Mouse (Mus musculus): ENCODE results near the gene Rptor. TPM values are rescaled to one million over a fixed set of nuclear protein-coding genes. Genes with fewer than 3 reads are reported as not detected.

The Rptor gene
- total RNA-seq, 1 experiment from 2014 or later, result 21.4 TPM

DNA sequence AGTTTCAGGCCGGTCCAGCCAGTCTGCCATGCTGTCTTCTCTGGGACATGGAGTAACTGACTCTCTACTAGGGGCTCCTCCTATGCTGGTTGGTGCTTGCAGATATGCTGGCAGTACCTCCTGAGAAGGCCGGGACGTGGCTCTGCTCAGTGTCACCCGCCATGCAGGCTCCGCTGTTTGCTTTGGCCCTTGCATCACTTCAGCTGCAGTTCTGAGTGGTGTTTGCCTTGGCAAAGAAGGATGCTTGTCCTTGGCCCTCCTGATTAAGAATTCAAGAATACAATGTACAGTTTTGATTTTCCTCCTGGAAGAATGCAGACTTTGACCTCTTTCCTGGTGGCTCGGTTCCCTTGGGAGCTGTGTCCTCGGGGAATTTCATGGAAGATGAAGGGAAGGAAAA is 342.6 kb downstream of the Rptor start:
- ATAC-seq (ENCODE audit: extremely low read depth, insufficient number of reproducible peaks, low FRiP score, poor library complexity, severe bottlenecking), result no peak

DNA sequence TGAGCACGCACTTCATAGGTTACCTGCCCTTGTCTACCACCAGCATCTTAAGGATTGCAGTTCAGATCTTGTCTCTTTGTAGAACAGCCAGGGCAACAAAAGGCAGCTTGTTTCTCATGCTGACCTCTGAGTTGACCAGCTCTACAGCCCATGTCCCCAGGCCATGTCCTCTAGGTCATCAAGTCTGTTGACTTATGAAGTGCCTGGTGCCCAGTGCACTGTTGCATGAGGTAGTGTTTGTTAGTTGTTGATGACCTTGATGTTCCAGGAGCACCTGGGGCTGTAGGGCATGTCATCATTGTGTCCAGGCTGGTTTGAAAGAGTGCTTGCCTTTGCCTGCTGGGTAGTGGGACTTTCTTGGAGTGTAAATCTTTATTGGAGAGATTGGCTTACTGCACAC is 344.7 kb downstream of the Rptor start:
- no peak for ATAC-seq (ENCODE audit: extremely low read depth, insufficient number of reproducible peaks, low FRiP score, poor library complexity, severe bottlenecking)

DNA sequence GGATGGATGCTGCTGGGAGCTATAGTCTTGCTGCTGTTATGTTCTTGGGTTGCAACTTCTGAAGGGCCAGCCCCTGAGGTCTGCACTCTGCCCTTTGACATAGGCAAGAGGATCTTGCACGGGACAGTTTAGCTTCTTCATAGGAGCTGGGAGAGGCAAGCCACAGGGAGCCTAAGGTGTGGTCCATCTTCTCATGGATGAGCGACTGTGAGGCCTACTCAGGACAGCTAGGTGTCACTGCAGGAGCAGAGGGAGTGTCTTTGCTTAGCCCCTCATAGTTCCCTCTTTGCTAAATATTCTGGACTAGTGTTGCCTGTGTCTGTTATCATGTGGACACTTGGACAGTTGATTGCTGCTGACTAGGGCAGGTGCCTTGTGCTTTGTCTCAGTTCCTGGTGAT is 345.2 kb downstream of the Rptor start:
- no peak for ATAC-seq (ENCODE audit: extremely low read depth, insufficient number of reproducible peaks, low FRiP score, poor library complexity, severe bottlenecking)

DNA sequence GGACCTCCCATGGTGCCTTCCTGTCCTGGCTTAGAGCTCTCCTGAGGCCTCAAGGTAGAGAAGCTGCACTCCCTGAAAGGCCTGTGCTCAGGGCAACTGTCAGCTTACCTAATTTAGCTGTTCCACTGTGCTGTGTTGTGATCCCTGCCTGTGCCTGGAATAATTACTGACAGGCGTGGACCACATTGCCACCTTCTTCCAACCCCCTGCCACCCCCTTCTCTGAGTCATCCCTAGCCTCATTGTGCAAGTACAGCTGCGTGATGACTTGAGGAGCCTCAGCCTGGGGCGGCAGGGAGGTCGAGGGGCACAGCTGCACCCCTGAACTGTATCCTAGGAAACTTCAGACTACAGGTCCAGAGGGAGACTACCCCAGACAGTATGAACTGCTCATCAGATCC is 345.6 kb downstream of the Rptor start:
- no peak for ATAC-seq (ENCODE audit: extremely low read depth, insufficient number of reproducible peaks, low FRiP score, poor library complexity, severe bottlenecking)

DNA sequence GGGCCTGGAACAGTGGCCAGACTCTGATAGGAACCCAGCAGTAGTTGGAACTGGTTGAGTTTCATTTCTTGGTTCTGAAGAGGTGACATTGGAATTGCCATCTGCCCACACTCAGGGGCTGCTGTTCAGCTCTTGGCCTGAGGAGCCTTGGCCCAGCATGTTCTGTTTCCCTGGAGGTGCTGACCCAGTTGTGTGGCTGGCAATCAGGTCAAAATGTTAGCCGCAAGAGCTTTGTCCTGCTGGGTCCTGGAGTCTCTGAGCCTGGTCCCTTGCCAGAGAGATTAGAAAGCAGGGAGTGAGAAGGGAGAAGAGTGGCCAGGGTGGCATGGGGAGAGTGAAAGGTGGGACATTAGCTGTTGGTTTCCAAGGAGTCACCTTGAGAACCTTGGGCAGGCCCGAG is 346.1 kb downstream of the Rptor start:
- ATAC-seq (ENCODE audit: extremely low read depth, insufficient number of reproducible peaks, low FRiP score, poor library complexity, severe bottlenecking), result no peak

Other genes starting within 250 kb of the Rptor start
- gene Sgsh, start 247.4 kb upstream of the Rptor start, total RNA-seq (2017), result 15.7 and 17.9 TPM in 2 replicates
- 18.0 and 23.0 TPM in 2 replicates for gene Slc26a11, start 247.3 kb upstream of the Rptor start, total RNA-seq (2017)
- 126 and 130 TPM in 2 replicates for gene Rnf213, start 209.8 kb upstream of the Rptor start, total RNA-seq (2017)
- gene Endov, start 111.6 kb upstream of the Rptor start, total RNA-seq (2017), result 10.8 and 14.6 TPM in 2 replicates
- not detected in 2 replicates for gene Nptx1, start 55.2 kb upstream of the Rptor start, total RNA-seq (2017)